Mouse (Mus musculus) cerebellum, postnatal 25 days (tissue): ENCODE measurements around the gene Rab31.

Experiments used
- DNase-seq, 2 experiments: peaks; one replicate each; pipeline ENCODE4 v3.0.0; 2021; ENCODE audit warnings: mixed read lengths in 2 of 2

The Rab31 gene

DNA sequence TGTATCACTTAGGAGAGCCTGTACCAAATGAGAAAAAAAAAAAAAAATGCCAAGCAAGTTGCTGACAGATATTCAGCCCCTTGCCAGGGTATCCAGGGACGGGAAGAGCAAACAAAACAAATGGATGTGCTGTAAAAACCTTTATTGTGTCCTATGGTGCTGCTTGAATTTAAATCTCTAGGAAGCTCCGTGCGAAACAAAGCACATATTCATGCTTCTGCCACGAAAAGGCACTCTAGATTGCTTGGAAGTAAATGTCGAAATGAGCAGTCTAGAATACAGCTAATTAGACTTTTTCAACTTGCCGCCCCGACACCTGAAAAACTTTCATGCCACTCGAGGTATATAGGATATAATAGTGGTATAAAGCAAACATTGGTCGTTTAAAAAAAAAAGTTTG lies 158.1 kb downstream of the Rab31 start:
- no peak for DNase-seq

DNA sequence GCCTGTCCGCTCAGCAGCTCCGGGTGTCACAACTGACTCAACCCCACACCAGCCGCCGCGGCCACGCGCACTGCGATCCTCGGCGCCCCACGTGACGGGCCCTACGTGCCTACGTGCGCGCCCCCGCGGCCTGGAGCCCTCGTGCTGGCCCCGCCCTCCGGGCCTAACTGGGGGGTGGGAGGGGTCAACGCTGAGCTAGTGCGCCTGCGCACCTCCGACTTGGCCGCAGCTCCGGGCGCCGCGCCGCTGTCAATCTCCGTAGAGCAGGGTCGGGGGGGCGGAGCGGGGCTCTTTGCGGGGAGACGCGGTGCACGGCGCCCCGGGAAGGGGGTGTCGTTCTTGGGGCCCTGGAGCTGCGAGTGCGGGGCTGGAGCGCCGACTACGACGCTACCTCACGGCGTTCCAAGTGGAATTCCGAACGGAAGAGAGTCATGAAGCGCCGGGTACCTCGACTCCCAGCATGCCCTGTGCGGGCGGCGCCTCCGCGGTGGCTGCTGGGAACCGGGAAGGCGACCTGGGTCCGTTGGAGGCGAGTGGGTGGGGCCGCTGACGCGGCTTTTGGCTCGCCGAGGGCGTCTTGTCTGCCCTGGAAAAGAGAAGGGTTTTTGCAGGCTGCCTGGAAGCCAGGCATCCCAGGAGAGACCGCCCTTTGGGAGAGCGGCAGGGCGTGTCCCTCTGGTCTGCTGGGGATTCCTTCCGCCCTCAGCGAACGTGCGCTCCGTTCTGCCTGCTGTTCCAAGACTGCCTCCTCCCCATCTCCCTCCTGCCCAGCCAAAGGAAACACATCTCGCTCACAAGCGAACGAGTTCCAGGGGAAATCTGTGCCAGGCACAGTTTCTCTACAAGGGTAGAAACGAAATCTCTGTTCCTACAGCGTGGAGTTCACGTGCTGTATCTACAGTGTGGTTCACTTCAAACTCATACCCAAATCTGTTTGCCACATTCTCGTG lies 158.8 kb downstream of the Rab31 start, which contains the start of gene Vapa:
TSS of gene Vapa (minus strand) at position 93 of the 950 bp plus-strand sequence.
- DNase-seq, result peak; percentile 99

DNA sequence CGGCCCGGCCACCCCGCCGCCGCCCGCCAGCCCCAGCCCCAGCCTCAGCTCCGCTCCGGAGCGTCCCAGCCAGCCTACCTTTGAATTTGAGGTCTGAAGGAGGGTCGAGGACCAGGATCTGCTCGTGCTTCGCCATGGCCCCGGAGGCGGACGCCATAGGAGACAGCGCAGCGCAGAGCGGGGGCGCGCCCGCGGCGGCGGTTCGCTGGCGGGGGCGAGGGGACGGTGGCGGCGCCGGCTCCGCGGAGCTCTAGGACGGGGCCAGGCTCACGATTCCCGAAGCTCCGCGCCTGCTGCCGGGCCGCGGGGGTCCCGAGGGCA lies 159.4 kb downstream of the Rab31 start:
- no peak for DNase-seq

DNA sequence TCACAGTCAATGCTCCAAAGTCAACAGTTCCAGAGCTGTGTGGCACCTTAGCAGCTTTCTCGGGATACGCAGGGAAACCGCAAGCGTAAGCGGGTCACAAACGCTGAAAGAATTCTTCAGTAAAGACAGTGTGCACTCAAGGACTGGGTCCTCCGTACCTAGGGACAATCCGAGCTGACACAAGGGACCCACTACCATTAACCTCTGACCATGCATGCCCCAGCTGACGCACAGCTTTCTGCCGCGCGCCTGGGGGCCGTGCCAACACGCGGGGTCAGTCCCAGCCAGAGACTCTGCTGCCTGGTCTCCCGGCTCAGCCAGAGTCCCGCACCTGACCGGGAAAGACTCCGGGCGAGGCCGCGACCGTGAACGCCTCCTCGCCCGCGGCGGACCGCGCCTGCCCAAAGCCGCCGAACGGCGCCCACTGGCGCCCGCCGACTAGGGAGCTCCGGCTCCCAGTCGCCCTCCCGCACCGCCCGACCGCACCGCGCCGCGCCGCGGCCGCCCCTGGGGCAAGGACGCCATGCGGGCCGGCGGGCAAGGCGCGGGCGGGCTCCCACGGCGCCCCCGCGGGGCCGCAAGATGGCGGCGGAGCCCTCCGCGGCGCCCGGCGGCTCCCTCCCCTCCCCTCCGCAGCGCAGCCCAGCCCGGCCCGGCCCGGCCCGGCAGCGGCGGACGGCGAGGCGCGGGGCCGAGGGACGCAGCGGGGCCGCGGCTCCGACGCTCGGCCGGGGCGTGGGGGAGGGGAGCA lies 160.0 kb downstream of the Rab31 start:
- peak; percentile 65 to 71 for DNase-seq

DNA sequence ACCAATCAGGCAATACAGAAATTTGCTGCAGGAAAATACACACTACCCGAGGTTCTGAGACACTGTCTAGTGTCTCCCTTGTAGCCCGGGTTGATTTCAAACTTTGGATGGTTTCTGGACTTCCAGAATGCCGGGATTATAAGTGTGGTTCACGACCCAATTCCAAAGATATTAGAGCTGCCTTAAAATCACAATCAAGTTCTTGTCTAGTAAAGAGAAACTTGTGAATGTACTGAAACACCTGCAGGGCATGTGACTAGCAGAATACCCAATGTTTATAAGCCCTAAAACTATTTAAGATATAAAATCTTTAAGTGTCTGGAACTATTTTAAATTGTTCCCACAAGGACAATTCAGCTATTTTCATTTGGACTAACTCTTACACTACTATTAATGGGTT lies 160.8 kb downstream of the Rab31 start:
- DNase-seq, result no peak

DNA sequence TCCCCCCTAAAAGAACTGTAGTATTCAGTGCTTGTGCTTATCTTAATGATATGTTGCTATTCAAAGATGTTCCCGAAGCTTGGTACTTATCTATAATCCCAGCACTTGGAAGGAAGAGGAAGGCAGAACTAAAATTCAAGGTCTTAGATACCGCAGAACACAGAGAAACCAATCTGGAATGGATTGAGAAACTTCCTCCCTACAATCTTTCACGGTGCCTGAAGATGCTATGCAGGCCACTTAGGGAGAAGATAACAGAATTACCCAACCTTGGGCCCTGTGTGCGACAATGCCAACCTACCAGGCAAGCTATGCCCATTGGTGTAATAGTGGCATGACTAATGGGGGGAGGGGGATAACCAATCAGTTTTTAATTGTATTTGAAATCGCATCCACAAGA lies 163.8 kb downstream of the Rab31 start:
- no peak for DNase-seq

DNA sequence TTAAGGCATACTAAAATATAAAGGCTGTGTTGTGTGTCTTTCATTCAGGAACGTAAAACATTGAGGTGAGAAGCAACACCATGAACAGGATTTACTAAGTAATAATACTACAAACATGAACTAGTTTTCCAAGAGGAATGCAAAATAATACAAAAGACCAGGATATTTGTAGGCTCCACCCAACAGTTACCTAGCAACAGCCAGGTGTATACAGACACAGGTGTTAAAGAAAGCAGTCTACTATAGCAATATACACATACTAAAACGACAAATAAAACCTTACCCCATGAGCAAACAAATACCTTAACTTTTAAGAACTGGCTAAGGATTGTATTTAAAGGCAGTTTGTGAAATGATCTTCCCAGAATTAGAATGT lies 164.3 kb downstream of the Rab31 start:
- no peak for DNase-seq

DNA sequence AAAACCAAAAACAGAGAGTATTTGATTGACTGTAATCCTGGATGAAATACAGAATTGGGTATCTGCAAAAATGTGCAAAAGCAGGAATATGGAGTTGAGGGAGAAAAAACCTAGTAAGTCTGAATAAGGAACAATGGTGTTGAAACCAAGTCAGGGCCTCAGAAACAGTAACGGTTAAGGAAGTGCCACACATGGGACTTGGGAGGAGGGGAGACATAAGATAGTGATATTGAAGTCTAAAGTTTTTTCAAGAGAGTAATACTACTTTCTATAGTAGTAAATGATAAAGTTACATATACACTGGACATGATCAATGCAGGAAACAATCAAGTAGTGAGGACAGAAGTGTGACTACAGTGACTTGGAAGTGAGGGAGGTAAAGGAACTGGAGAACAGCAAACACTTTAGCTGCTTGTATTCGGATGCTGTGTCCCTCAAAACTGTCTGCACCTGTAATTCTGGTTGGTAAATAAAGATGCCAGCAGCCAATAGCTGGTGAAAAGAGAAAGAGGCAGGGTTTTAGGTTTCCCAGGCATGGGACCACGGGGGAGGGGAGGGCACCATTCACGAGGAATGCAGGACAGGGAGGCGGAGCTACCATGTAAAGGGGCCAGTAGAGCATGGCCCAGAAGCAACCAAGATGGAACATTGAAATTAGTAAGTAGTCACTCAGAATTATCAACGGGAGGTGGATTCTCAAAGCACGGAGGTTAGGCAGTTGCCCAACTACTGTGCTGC lies 164.8 kb downstream of the Rab31 start:
- no peak for DNase-seq

DNA sequence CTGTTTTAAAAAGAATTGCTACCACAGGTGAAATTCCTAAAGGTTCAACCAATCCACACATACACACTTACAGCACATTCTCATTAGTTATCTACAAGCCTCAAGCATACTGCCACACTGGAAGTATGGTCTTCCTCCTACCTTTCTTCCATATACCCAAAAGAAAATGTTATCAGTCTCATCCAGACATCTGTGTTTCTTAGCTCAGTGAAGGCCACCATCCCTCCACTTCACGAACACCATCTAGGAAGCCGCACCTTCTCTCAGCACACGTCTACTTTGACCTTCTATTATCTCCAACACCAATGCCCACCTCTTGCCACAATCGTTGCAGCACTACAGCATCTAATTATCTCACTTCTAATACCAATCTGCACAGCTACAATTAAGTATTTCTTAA lies 166.5 kb downstream of the Rab31 start:
- no peak for DNase-seq

DNA sequence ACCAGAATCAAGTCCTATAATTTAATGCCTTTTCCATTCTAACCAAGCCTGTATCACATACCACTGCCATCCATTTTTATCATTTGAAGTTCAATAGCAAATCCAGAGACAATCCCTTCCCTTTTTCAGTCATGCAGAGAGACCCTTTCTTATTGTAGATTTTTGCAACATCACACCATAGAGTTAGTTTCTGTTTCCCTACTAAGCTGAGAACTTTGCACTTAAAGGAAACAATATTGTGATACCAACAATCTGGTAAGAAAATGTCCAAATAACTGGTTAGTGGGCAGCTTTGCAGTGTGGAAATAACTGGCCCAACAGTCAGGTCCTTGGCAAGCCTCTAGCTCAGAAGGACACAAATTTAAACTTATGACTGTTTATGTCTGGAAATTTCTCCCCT lies 167.7 kb downstream of the Rab31 start:
- DNase-seq, result no peak

DNA sequence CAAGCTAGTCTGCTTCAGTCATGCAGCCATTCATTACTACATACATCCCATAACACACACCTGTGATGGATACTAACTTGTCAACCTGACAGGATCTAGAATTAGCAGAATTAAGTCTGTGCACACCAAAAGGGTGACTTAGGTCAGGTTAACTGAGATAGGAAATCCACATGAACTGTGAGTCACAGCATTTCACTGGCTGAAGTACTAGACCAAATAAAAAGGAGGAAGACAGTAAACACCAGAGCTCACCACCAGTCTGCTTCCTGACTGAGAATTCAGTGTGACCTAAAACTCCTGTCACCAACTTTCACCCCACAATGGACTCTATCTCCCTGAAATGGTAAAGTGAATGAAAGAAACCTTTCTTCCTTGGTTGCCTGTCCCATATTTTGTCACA lies 168.2 kb downstream of the Rab31 start:
- DNase-seq, result no peak
